Mouse (Mus musculus) cerebellum, adult 9-11 months (tissue): ENCODE measurements around the gene Osbp.

Experiments
- DNase-seq: peaks from one replicate; pipeline ENCODE4 v3.0.0; 2022

Osbp gene

GRCm38 (mm10) chr19:11989334-11989733 is 23.6 kb downstream of the Osbp start:
- DNase-seq: no peak

DNA sequence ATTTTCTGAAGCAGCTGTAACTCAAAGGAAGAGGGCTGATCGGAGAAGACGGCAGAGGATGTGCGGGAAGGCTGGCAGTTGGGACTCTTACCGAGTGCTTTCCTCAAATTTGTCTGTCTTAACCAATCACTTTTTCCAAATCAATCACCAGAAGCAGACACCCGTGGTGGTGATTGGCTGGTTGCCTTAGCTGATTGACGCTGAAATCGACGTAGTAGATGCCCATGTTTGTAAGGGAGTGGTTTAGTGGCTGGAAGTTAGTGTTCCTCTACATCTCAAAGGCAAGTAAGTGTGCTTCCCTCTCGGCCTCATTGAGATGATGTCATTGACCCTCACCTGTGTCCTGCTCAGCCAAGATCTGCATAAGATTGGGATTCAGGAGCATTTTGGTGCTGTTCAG is 26.3 kb downstream of the Osbp start:
- DNase-seq: no peak

GRCm38 (mm10) chr19:11992441-11993029 is 26.8 kb downstream of the Osbp start:
- no peak for DNase-seq

DNA sequence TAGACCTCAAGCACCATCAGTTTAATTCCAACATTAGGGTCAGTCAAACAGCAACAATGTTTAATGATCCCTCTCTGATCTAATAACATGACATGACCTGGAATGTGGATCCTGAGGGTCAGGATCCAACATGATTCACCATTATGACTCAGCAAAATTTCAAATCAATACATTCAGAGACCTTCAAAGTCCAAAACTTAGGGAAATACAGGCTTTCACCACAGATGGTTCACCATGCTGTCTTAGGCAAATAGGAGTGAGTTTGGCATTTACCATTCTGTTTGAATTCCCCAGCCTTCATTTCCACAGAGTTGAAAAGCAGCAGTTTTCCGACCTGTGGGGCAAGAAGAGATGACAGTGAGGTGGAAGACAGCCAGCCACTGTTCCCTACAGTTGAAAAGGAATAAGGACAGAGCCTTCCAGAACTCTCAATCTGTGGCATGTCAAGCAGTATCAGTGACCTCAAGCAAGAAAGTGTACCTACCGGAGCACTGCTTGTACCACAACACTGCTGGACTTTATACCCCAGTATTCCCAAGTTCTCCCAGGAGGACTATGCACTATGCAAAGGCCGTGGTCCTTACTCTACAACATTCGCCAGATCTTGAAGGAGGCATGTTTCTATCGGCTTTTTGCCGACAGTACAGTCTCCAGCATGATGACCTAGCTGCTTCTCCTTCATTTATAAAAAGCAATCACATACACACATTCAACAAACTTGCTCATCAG is 29.1 kb downstream of the Osbp start:
- no peak for DNase-seq

GRCm38 (mm10) chr19:11995722-11996448 is 30.1 kb downstream of the Osbp start:
- no peak for DNase-seq

DNA sequence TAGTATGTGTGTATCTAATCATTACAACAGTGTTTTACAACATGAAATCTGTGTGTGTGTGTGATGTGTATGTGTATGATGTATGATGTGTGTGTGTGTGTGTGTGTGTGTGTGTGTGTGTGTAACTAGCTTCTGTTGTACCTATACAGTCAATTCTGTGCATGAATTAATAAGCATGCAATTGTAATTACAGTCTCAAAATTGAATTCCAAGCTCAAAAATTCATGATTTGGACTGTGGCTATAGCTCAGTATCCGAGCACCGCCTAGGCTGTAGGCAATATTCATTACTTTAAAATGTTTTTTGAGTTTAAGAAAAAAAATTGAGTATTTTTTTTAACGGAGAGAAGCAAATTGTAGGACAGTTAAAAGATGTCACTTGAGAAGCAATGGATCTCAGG is 35.9 kb downstream of the Osbp start:
- DNase-seq: no peak

DNA sequence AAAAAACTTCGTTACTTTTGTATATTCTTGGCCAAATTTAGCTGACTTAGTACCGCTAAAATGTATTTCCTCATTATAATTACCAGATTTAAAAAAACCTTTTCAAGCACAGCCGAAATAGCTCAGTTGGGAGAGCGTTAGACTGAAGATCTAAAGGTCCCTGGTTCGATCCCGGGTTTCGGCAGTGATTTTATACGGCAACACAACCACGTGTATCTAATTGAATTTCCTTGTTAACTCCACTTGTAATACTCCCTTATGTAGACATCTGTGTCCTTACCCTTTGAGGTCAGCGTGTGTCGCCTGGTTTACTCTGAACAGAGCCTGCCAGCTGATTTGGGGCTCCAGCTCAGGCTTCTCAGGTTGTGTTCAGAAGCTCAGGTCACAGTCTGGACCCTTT is 36.4 kb downstream of the Osbp start:
- peak; percentile 62 for DNase-seq

GRCm38 (mm10) chr19:12002791-12003190 is 37.0 kb downstream of the Osbp start:
- DNase-seq: no peak

- DNase-seq: no peak
Measured at GRCm38 (mm10) chr19:12003568-12003967, 37.8 kb downstream of the Osbp start.

DNA sequence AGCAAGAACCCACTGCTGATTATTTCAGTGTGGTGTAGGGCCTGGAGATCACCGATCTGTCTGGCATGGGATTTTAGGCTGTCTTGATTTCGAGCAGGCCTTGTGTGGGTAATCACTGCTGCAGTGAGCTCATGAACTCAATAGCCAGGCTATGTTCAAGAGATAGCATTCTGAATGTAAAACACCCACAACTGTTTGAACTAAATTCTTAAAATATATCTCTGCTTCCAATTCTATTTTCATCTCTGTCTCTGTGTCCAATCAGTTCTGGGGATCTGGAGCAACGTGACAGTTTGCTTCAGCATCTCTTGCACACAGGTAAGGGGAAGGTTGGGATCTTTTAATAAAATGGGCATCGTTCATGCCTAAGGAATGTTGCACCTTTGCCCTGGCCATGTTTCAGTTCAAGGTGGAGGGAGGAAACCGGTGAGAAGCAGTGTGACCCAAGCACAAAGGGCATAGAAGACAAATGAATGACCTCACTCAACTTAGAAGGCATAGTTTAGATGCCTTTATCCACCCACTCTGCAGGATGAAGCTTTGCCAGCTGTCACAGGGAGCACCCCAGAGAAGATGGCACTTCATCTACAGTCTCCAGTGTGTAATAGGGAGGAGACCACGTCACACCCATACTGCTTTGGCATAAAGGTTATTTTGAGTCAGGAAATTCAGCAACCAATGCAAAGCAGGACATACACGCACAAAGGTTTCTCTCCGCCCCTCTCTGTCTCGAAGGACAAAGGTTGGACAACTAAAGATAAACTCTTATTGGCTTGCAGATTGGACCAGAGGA is 38.7 kb downstream of the Osbp start:
- DNase-seq: peak; percentile 69

DNA sequence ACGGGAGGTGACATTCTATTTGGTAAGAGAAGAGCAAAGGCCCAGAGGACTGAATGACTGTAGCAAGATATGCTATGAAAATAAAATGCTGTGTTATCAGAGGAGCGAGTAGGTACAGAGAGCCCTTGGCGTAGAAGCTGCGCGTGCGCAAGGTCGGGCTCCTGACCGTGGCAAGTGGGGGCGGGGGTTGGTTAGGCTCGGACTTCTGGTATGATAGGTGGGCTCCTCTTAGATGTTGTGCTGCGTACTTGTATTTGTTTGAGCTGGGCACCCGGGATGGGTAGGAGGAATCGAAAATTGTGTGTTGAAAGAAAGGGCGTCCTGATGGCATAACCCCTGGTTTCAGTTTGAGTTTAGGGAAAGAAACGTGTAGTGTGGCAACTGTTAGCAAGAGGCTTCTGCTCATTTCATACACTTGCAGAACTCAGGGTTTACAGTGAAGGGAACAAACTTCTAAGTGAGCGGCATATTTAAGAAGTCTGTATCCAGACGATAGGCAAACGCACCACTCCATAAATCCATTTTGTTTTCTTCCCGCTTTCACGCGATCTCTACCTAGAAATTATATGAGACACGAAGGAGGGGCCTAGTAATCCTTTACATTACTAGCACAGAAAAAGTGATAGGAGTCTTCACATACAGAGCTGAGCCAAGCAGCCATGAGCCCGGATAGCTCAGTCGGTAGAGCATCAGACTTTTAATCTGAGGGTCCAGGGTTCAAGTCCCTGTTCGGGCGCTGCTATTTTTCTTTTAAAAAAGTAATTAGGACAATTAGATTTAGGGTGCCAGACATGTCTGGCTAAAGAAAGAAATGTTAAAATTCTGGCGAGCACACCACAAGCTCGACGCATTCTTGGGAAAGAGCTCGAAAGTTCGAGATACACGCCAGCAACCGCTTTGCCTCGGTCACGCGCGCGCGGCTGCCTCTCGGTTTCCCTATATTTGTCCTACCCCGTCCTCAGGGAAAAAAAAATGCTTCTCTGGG is 39.9 kb downstream of the Osbp start:
- peak; percentile 92 for DNase-seq

DNA sequence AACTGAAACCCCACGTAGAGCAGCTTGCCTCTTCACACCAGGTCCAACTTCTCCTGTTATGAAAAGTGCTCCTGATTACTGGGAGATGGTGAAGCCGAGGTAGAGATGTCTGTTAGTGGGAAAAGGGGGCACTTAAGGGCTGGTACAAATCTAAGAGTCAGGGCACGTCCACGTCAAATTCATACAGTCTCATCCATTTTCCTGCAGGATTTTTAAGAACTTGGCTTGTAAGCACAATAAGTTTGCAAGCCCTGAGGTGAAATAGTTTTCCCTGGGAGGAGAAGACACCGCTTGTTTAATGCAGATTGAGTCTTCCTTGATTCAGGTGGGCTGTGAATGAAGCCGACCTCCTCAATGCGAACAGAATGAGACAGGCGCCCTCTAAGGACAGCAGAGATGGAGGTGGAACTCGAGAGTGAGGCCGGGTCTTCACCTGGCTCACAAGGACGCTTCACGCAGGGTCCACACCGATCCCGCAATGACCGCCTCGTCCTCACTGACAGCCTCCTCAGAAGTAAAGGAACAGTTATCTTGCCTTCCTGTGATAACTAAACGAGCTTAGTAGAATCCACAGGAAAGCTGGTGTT is 40.7 kb downstream of the Osbp start:
- DNase-seq: peak; percentile 51

DNA sequence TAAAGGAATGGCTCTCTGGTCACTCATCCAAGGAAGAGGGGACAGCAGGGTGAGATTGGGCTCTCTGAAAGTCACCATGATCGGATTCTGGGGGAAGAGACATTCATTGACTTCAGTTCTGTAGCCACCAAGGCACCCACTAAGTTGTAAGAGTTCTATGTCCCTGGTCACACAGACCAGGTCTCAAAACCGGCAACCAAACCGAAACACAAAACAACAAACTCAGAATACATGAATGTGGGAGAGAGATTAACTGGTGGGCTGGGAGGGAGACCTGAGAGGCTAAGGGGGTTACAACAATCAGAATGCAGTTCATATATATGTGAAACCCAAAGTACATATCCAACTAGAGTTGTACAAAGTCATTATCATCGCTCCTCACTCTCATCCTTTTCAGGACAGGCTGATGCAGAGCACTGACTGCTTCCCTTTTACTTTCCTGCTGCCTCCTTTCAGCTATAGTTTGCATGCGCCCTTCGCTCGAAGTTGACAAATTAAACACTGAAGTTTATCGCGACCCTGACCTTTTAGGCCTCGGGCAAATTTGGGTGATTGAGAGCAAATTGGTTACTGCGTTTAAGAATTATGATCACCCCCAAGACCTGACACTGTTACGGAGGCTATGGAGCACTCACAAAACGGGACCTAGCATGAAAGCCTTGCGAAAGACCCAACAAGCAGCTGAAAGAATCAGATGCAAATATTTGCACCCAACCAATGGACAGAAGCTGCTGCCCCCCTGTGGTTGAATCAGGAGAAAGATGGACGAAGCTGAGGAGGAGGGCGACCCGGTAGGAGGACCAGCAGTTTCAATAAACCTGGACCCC is 41.6 kb downstream of the Osbp start:
- peak; percentile 51 for DNase-seq

GRCm38 (mm10) chr19:12008410-12009380 is 43.0 kb downstream of the Osbp start:
- peak; percentile 44 for DNase-seq

DNA sequence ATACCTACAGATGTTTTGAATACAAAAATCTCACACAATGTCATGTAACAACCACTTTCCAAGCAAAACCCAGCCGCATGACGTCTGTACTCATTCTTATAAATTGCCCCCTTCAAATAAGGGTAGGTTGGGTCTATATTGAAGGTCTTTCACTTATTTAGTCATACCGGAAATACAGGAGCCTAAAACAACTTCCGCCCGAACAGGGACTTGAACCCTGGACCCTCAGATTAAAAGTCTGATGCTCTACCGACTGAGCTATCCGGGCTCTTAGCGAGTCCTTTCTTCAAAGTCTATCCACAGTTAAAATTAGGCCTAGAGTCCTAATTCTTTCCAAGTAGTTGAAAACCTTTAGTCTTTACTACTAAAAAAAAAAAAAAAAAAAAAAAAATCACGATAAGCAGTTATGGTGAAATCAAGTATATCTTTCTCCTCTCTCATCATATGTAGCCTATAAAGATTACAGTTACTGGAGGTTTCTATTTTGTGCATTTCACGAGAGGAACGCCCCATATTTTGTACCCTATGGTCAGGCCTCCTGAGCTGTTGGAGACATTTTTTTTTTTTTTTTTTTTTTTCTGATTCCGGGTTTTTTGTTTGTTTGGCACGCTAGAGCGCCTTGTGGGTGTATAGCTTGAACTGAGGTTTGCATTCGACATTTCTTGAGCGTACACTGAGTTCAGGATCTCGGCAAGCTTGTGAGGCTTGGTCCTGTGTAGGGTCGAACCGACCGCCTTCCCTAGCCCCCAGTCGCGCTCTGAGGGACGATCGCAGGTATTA is 44.0 kb downstream of the Osbp start:
- DNase-seq: peak; percentile 70

- peak; percentile 71 for DNase-seq
Measured at GRCm38 (mm10) chr19:12010281-12010771, 44.6 kb downstream of the Osbp start.

- peak; percentile 83 for DNase-seq
Measured at GRCm38 (mm10) chr19:12010916-12011559, 45.3 kb downstream of the Osbp start.
